Mouse (Mus musculus): ENCODE measurements around the gene Gm14435. TPM values are rescaled to one million over a fixed set of nuclear protein-coding genes. Genes with fewer than 3 reads are reported as not detected.
"Not testable (repeated sequence)": the region's sequence is repeated elsewhere in the genome, so short reads cannot be mapped to it uniquely, and the experiment has no call there.

The Gm14435 gene
- 8.8 and 10.3 TPM in 2 replicates for polyA plus RNA-seq (2015; fragmentation: Nextera tagmentation; extraction: Ambion mirVana)

DNA sequence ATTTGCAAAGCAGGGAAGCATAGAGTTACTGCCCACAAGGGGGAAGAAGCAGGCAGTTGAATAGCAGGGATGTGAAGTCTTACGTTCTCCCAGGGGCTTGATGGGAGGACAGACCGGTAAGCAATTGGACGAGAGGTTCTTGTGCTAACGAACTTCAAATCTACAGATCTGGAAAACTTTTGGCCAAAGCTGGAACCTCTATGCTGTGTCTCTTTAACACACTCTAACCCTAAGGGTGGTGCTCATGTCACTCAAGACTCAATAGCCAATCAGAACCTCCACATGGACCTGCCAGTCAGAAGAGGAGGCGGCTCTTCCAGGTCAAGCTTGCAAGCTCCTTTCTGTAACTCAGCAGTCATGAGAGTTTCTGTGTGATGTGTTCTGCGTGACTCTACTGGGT is at the start of gene Gm14435:
Gm14435 (plus strand) TSS at position 301 of the 400 bp plus-strand sequence.
- not testable (repeated sequence) for H3K4me1 ChIP-seq (replicated peaks); H3K27ac ChIP-seq; H3K27me3 ChIP-seq; H3K9ac ChIP-seq (replicated peaks); H3K9me3 ChIP-seq; H3K4me3 ChIP-seq (replicated peaks); H3K36me3 ChIP-seq; ATAC-seq; H3K4me2 ChIP-seq (replicated peaks)
- WGBS: no CpG with 5 or more reads among the region's 6 CpGs

Other genes starting within 250 kb of the Gm14435 start
- gene 2210418O10Rik, start 197.0 kb upstream of the Gm14435 start, polyA plus RNA-seq (2015; fragmentation: Nextera tagmentation; extraction: Ambion mirVana): 8.7 and 9.8 TPM in 2 replicates
- gene Gm11009, start 104.1 kb upstream of the Gm14435 start, polyA plus RNA-seq (2015; fragmentation: Nextera tagmentation; extraction: Ambion mirVana): not detected in 2 replicates
- gene Gm14434, start 63.2 kb downstream of the Gm14435 start, polyA plus RNA-seq (2015; fragmentation: Nextera tagmentation; extraction: Ambion mirVana): 5.4 and 8.3 TPM in 2 replicates
- not detected in 2 replicates for gene Zfp967, start 97.5 kb downstream of the Gm14435 start, polyA plus RNA-seq (2015; fragmentation: Nextera tagmentation; extraction: Ambion mirVana)
- gene Gm14308, start 212.8 kb downstream of the Gm14435 start, polyA plus RNA-seq (2015; fragmentation: Nextera tagmentation; extraction: Ambion mirVana): 21.6 and 22.6 TPM in 2 replicates
- gene Zfp973, start 246.9 kb downstream of the Gm14435 start, polyA plus RNA-seq (2015; fragmentation: Nextera tagmentation; extraction: Ambion mirVana): 7.6 and 9.8 TPM in 2 replicates